Mouse (Mus musculus) forelimb bud, embryonic 11.5 days (tissue): ENCODE measurements at regions not wholly inside any gene's neighbourhood (a gene's known extent, or its start where the extent isn't known, plus 50 kb on each side); places are given as distances from the start of the nearest gene placed in this dataset.

Experiments
- DNase-seq: peaks from one replicate; pipeline ENCODE4 v3.0.0-alpha.2; 2012; ENCODE audit warnings: low read depth, low spot score

DNA sequence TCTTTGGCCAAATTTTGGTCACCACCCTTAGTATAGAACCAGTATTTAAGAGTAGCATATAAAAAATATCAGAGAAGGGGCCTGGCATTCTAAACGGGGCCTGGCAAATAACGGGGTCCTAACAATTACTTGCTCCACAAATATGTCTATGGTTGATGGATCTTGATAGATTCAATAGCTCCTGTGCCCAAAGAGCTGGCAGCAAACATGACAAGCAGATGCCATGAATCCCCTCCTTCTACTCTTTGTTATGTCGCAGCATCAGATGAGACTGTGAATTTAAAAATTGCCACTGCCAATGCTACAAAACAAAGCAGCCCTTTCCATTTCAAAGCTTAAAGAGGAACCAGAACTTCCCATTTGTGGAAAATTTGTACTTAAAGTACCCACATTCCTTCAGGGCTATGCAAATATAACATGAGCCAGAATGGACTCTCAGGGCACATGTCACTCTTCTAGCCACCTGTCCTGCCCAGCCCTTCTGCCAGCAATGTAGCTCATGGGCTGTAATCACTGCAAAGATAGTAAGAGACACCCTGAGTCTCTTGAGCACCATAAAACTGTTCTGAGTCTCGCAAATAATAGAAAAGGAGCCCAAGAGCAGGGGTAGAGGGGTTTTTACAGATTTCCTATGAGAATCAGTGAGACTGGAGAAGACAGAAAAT, 342.4 kb upstream of the Kirrel3 start:
- DNase-seq: no peak

DNA sequence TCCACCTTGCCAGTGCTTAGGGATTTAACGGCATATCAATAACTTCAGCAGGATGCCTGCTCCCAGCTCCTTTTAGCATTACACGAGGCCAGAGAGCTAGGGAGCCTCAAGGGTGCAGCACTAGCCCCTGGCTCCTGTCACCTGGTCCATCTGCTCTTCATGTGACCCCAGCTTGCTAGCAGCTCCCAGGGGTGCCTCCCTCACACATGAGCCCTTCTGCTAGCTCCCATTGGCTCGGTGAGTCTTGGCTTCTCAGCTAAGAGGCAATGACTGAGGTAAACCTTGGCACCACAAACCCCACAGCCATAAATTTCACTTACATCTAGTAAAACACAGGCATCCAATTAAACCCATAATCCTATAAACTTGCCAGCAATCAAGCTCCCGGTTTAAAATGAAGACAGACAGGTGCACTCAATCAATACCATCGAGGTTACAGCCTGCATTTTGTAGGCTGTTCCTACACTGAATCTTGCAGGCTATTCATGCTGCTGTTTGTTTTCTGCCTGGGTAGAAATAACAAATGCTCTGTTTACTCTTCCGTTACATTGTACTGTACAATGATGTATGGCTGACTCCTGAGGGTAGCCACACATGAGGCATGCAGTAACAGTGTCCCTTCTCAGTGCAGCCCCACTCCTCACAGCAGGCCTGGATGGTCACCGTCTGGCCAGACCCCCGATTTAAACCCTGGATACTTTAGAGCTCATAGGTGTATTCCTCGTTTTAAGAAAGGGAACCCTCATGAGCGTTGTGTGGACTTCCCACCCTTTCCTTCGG, 330.3 kb upstream of the Kirrel3 start:
- peak; percentile 57 for DNase-seq

DNA sequence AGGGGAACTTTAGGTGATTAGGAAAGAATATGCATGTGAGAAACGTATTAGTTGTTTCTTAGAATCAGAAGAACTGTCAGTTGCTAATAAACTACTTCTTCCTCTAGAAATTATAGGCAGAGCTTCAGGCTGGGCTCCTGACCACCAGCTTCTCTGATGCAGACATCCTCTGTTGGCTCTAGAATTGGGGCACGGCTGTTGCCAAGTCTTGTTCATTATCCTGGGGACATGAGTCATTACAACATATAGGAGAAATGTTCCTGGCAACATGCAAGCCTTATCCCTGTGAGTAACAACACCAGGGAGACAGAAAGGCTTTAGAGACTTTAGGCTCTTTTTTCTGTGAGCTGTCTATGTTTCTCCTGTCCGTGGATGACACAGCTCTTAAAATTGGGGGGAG, 329.1 kb upstream of the Kirrel3 start:
- no peak for DNase-seq

DNA sequence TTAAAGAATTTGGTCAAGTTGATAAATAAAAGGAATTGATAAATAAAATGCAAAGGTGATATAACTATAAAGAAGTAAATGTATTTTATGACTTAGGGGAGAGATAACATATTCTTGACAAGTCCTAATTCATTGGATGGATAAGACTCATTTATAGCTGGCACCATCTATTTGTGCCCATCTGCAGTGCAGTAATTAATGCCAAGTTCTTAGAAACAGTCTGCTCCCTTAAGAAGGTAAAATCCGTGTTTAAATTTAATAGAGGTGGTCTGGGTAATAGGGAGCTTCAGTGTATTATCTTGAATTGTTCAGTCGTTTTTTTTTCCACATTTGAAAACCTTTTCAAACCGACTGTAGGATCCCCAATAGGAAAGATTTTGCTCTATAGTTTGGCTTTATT, 324.6 kb upstream of the Kirrel3 start:
- DNase-seq: no peak

- no peak for DNase-seq
Measured at GRCm38 (mm10) chr9:34186314-34186713, 299.4 kb upstream of the Kirrel3 start.

GRCm38 (mm10) chr9:34192542-34192941, 293.2 kb upstream of the Kirrel3 start:
- DNase-seq: no peak

DNA sequence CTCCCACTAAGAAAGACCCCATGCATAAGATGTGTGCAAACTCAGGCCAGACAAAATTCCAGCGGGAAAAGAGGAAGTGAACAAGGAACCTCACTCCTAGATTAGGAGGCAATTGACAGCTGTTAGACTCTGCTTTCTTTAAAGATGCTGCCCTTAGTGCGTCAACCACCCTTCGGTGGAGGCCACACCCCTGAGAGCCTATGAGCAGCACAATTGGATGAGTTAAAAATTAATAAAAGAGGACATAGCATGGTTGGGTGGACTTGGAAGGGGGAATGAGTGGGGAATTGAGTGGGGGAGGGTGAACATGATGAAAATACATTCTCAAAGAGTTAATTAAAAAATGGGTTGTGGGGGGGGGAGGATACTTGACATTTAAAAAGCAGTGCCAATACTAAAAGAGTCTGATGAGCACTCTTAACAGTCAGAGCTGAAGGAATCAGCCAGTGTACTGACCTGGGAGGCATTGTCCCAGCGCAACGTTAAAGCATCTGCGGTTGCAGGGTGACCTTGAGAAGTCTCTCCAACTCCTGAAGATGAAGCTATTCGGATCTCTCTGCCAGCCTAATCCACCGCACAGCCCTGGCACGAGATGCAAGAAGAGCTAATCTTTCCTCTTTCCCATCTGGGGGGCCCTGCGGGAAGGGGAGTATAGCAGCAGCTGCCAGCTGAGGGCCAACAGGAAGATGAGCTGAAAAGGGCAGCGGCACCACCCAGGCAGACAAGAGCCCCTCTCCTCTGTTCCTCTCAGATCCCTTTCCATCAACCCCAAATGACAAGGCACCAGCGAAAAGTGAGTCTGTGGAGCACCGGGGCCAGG, 283.4 kb upstream of the Kirrel3 start:
- no peak for DNase-seq

DNA sequence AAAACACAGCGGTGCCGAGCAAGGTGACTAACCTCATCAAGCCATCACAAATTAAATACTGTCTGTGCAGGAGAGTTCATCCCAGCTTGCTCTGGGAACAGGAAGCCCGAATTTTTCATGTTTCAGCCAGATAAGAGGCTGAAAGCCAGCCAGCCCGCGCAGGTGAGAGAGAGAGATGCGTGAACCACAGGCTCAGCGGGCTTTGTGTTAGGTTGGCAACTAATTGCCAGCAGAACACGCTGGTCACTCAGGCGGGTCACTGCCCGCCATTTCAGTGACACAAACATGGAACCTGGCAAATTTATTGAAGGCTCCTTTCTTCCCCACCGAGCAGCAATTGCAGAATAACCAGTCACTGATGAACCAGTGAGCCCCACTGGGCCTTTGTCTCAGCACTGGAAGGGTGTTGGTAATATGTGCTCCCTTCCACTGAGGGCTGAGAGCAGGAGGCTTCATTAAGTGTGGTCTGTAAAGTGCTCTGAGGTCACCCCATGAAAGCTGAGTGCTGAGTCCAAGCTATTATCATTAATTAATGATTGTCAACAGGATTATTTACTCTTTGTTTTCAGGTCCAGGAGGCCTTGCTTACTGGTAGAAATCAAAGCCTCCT, 282.6 kb upstream of the Kirrel3 start:
- DNase-seq: no peak

DNA sequence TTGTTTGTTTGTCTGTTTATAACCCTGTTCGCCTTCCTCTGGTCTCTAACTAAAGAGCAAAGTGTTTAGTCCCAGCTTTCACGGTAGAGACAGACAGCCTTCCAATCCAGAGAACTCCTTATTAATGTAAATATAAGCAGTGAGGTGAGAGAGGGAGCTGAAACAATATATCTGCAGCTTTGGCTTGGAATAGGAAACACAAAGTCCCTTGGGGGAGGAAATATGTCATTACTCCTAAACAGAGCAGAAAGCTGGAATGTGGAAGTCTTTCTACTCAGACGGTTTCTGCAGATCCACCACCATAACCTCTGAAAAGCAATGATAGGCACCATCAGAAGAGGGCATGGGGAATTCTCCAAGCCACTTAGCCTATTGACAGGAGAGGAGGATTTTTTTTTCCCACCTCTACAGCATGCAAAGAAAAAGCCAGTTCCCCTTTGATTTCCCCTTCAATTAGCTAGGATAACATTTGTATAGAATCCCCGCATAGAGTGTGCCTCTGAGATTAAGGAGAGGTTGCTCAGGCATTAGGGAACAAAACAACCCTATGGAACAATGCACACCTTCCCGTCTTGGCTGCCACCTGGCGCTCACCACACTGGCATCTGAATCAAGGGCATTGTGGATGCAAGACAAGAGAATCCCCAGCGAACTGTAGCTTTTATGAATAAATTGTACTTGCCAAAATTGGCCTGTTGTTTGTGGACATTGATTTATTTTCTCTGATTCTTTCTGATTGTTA, 281.9 kb upstream of the Kirrel3 start:
- DNase-seq: no peak

DNA sequence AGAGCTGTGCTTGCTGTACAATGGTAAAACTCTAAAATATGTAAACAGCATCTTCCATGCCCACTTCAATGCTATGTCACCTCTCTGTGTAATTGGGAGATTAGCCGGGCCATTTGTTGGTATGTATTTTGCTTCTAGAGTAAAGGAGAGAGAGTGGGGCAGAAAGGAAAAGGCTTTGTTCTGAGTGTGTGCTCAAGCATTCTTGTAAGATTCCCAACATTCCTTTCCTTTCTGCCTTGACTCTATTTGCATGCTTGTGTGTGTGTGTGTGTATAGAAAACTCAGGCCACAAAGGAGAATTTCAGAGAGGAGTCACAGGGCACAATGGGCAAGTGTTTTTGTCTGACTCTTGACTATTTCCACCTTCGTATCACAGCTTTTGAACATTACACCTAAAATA, 281.2 kb upstream of the Kirrel3 start:
- no peak for DNase-seq

- no peak for DNase-seq
Measured at GRCm38 (mm10) chr9:34231561-34231960, 254.1 kb upstream of the Kirrel3 start.

GRCm38 (mm10) chr9:34234734-34235133, 251.0 kb upstream of the Kirrel3 start:
- no peak for DNase-seq

DNA sequence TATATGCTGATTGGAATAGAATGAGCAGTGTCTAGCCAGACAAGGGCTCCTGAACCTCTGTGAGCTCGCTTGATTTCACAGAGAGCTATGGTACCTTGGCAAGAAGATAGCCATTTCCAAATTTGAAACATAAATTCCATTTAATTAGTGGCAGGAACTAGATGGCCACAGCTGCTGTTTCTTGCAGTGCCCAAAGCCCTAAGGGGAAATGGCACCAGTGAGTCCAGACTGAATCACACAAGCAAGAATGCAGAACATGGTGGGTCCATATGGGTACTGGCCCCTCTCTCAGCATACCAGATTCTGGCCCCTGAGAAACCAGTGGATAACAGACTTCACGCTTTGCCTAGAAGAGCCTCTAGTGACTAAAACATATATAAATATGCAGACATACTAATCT, 246.2 kb upstream of the Kirrel3 start:
- DNase-seq: no peak

- DNase-seq: no peak
Measured at GRCm38 (mm10) chr9:34243674-34244073, 242.0 kb upstream of the Kirrel3 start.

DNA sequence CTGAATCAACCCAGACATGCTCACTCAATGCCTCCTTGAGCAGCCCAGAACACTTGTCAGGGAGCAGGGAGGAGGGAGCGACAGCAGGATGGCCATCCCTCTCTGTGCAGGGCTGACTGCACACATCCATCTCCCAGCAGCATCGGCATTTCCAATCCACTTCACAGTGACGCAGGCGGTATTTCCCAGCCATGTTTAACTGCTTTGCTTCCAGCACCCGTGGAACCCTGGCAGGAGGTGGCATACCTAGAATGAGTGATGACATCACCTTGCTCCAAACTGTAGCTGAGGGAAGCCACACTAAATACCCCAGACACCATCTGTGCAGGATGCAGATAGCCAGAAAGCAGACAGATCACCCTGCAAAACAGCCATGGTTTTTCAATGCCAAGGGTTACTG, 241.1 kb upstream of the Kirrel3 start:
- no peak for DNase-seq

- no peak for DNase-seq
Measured at GRCm38 (mm10) chr9:34252796-34253195, 232.9 kb upstream of the Kirrel3 start.

DNA sequence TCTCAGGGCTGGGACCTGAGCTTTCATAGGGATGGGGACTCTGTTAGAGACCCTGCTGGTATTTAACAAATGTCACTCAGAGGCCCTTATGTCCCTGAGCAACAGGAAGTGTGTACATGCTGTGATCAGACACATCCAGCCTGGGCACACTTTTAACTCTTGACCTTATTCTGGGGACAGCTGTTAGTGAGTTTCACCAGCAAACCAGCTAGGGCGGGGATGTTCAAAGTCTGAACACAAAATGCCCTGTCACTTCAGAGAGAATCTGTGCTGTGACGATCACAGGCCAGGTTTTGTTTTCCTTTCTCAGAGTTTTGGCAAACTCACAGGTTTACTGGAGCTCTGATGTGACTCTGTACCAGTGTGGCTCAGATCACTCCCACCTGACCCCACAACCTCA, 227.2 kb upstream of the Kirrel3 start:
- DNase-seq: no peak

GRCm38 (mm10) chr9:34278068-34278467, 207.6 kb upstream of the Kirrel3 start:
- DNase-seq: no peak

DNA sequence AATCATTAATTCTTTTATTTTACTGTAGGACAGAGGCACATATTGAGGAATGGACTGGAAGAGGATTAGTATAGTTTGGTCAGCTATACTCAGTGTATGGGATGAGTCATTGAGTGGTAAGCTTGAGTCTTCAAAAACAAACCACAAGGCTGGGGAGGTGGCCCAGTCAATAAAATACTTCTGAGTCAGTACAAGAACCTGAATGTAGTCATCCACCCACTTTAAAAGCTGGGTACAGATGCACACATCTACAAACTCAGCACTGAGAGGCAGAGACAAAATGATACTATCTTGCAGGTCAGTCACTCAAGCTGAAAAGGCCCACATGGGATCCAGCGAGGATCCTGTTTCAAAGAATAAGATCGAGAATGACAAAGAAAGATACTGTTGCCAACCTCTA, 206.3 kb upstream of the Kirrel3 start:
- no peak for DNase-seq

DNA sequence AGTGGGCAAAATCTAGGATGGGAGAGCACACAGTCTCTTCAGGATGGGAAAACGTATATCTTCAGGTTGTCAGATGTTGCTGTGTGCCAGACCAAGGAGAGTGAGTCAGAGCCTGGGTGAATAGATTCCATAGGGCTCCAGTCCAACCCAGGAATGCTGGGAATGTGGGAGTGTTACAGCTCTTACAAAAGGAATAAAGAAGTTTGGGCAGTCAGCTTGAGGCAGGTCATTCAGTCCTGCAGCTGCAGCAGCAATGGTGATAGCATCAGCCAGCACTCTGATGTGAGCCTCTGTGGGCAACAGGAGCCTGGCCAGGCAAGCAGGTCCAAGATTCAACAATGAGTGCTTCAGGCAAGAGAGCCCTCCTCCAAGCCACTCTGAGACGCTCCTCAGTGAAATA, 205.8 kb upstream of the Kirrel3 start:
- DNase-seq: peak; percentile 19
